Mouse (Mus musculus) embryonic facial prominence, embryonic 13.5 days (tissue): ENCODE measurements around the gene Jag2. TPM values are rescaled to one million over a fixed set of nuclear protein-coding genes. Genes with fewer than 3 reads are reported as not detected.

ENCODE experiments used
- ATAC-seq: fragments of 200-750 bp; cut with Nextera tagmentation; 2 replicates; pipeline ENCODE4 v1.8.0; 2017; ENCODE audit warnings: low read depth; ENCODE audit not compliant: insufficient number of reproducible peaks, insufficient read depth, low FRiP score, low TSS enrichment
- H3K27ac ChIP-seq: fragments of 300-500 bp; sonication (generic); 2 replicates; pipeline ENCODE4 v1.5.1; 2015; ENCODE audit warnings: moderate library complexity, mild to moderate bottlenecking, inconsistent platforms
- H3K27me3 ChIP-seq: fragments of 300-500 bp; sonication (generic); 2 replicates; pipeline ENCODE4 v1.6.1; 2015; ENCODE audit warnings: mild to moderate bottlenecking, inconsistent platforms
- H3K36me3 ChIP-seq: fragments of 300-500 bp; sonication (generic); 2 replicates; pipeline ENCODE4 v1.6.1; 2015; ENCODE audit warnings: mild to moderate bottlenecking, inconsistent platforms
- H3K4me1 ChIP-seq: fragments of 300-500 bp; sonication (generic); 2 replicates; pipeline ENCODE4 v1.6.1; 2015; ENCODE audit warnings: inconsistent platforms
- H3K4me2 ChIP-seq: fragments of 300-500 bp; sonication (generic); 2 replicates; pipeline ENCODE4 v1.6.1; 2015; ENCODE audit warnings: moderate library complexity, mild to moderate bottlenecking, inconsistent platforms
- H3K4me3 ChIP-seq: fragments of 300-500 bp; sonication (generic); 2 replicates; pipeline ENCODE4 v1.5.1; 2015; ENCODE audit warnings: mild to moderate bottlenecking, inconsistent platforms
- H3K9ac ChIP-seq: fragments of 300-500 bp; sonication (generic); 2 replicates; pipeline ENCODE4 v1.6.1; 2015; ENCODE audit warnings: mild to moderate bottlenecking, inconsistent platforms
- H3K9me3 ChIP-seq: fragments of 300-500 bp; sonication (generic); 2 replicates; pipeline ENCODE4 v1.6.1; 2016; ENCODE audit warnings: inconsistent platforms
- WGBS: fragments of 180-500 bp; shearing (Covaris S2); methylation state at CpG from one replicate; pipeline ENCODE4 v1.1.7; 2015; ENCODE audit warnings: mixed read lengths; 5-methylcytosine and 5-hydroxymethylcytosine counted together
- polyA plus RNA-seq: library from polyadenylated mRNA; unstranded; fragments of >200 nt; fragmentation: Nextera tagmentation; extraction: Ambion mirVana; gene quantifications from 2 replicates; pipeline ENCODE4 v1.2.1, GENCODE M21; 2015

Gene Jag2
- polyA plus RNA-seq, 1 experiment from 2014 or later: 11.5 TPM

- Histone ChIP-seq H3K27ac (no peak overlapping the region), H3K27me3 (peaks cover 88% of the 10 kb centered on the region), H3K4me1 (peaks cover 39% of the 10 kb centered on the region), H3K4me2 (peak overlapping the region; percentile 82), H3K4me3 (peak overlapping the region; percentile 45), H3K9ac (peak overlapping the region; percentile 32; the same call in 1 of the 2 replicates), H3K36me3 (no peaks in the 10 kb centered on the region), H3K9me3 (no peaks in the 10 kb centered on the region)
- no peak; the same call in 1 of the 2 replicates for ATAC-seq
- 3% methylated on average over 28 of the region's 28 CpGs for WGBS
Measured at GRCm38 (mm10) chr12:112876332-112877072, 53.1 kb downstream of the Jag2 start.

GRCm38 (mm10) chr12:112875225-112876013 is 54.2 kb downstream of the Jag2 start:
- no peak overlapping the region; the same call in 1 of the 2 replicates for H3K4me2 ChIP-seq
- H3K4me1 ChIP-seq: peaks cover 45% of the 10 kb centered on the region
- WGBS: 24% methylated on average over 16 of the region's 16 CpGs

GRCm38 (mm10) chr12:112874199-112874598 is 55.4 kb downstream of the Jag2 start:
- WGBS: 10% methylated on average over 22 of the region's 22 CpGs
- no peaks in the 10 kb centered on the region for H3K9me3 ChIP-seq
- H3K4me3 ChIP-seq: peak overlapping the region; percentile 17
- peaks cover 53% of the 10 kb centered on the region for H3K4me1 ChIP-seq
- no peak for ATAC-seq
- H3K4me2 ChIP-seq: peak overlapping the region; percentile 46
- H3K36me3 ChIP-seq: no peaks in the 10 kb centered on the region
- H3K9ac ChIP-seq: peak overlapping the region; percentile 51
- H3K27me3 ChIP-seq: peaks cover 89% of the 10 kb centered on the region
- 0 out of 2 replicates have a peak overlapping the region, but pooled peaks have one; percentile 0 for H3K27ac ChIP-seq

More at GRCm38 (mm10) chr12:112875225-112876013, 54.2 kb downstream of the Jag2 start:
- Histone ChIP-seq H3K9ac (no peak overlapping the region), H3K27ac (no peak overlapping the region), H3K4me3 (no peak overlapping the region), H3K27me3 (peaks cover 95% of the 10 kb centered on the region), H3K36me3 (no peaks in the 10 kb centered on the region), H3K9me3 (no peaks in the 10 kb centered on the region)
- no peak for ATAC-seq

GRCm38 (mm10) chr12:112873452-112874190 is 56.0 kb downstream of the Jag2 start:
- H3K4me2 ChIP-seq: peak overlapping the region; percentile 46
- 17% methylated on average over 18 of the region's 18 CpGs for WGBS
- H3K27me3 ChIP-seq: peaks cover 84% of the 10 kb centered on the region
- no peaks in the 10 kb centered on the region for H3K36me3 ChIP-seq
- peak overlapping the region; percentile 17 for H3K4me3 ChIP-seq
- H3K4me1 ChIP-seq: peaks cover 53% of the 10 kb centered on the region
- H3K27ac ChIP-seq: 0 out of 2 replicates have a peak overlapping the region, but pooled peaks have one; percentile 0
- ATAC-seq: no peak
- H3K9me3 ChIP-seq: no peaks in the 10 kb centered on the region
- H3K9ac ChIP-seq: peak overlapping the region; percentile 51

GRCm38 (mm10) chr12:112872991-112873390 is 56.6 kb downstream of the Jag2 start:
- no peak overlapping the region for H3K27ac ChIP-seq
- peaks cover 78% of the 10 kb centered on the region for H3K27me3 ChIP-seq
- ATAC-seq: no peak

GRCm38 (mm10) chr12:112871272-112871671 is 58.3 kb downstream of the Jag2 start:
- Histone ChIP-seq H3K4me2 (no peak overlapping the region), H3K27ac (no peak overlapping the region), H3K36me3 (no peaks in the 10 kb centered on the region), H3K9ac (no peak overlapping the region), H3K9me3 (no peaks in the 10 kb centered on the region), H3K4me1 (peaks cover 37% of the 10 kb centered on the region), H3K27me3 (peaks cover 61% of the 10 kb centered on the region), H3K4me3 (no peak overlapping the region)
- no peak for ATAC-seq
- WGBS: 80% methylated on average over 2 of the region's 2 CpGs

More at GRCm38 (mm10) chr12:112872991-112873390, 56.6 kb downstream of the Jag2 start:
- peaks cover 48% of the 10 kb centered on the region for H3K4me1 ChIP-seq
- no peak overlapping the region for H3K4me3 ChIP-seq
- H3K4me2 ChIP-seq: no peak overlapping the region
- H3K9me3 ChIP-seq: no peaks in the 10 kb centered on the region
- no peak overlapping the region for H3K9ac ChIP-seq
- no peaks in the 10 kb centered on the region for H3K36me3 ChIP-seq
- 81% methylated on average over 10 of the region's 10 CpGs for WGBS

GRCm38 (mm10) chr12:112870775-112871174 is 58.8 kb downstream of the Jag2 start:
- Histone ChIP-seq H3K4me1 (peaks cover 32% of the 10 kb centered on the region), H3K4me3 (no peak overlapping the region), H3K9ac (no peak overlapping the region), H3K9me3 (no peaks in the 10 kb centered on the region), H3K27me3 (peaks cover 56% of the 10 kb centered on the region), H3K4me2 (no peak overlapping the region), H3K36me3 (no peaks in the 10 kb centered on the region), H3K27ac (no peak overlapping the region)
- WGBS: 35% methylated on average over 13 of the region's 13 CpGs
- no peak for ATAC-seq

GRCm38 (mm10) chr12:112869783-112870204 is 59.8 kb downstream of the Jag2 start:
- peaks cover 46% of the 10 kb centered on the region for H3K27me3 ChIP-seq
- no peaks in the 10 kb centered on the region for H3K36me3 ChIP-seq
- peak overlapping the region; percentile 28 for H3K4me2 ChIP-seq

GRCm38 (mm10) chr12:112868178-112869087 is 61.1 kb downstream of the Jag2 start, which contains the start of gene Gpr132:
Gpr132 (minus strand) TSS chr12:112868228.
- WGBS: 60% methylated on average over 13 of the region's 13 CpGs

More at GRCm38 (mm10) chr12:112869783-112870204, 59.8 kb downstream of the Jag2 start:
- no peak overlapping the region for H3K4me3 ChIP-seq
- no peaks in the 10 kb centered on the region for H3K9me3 ChIP-seq
- no peak overlapping the region for H3K27ac ChIP-seq
- ATAC-seq: no peak
- H3K4me1 ChIP-seq: peaks cover 32% of the 10 kb centered on the region
- peak overlapping the region; percentile 40; the same call in 1 of the 2 replicates for H3K9ac ChIP-seq
- WGBS: 20% methylated on average over 16 of the region's 16 CpGs

GRCm38 (mm10) chr12:112867106-112867674 is 62.4 kb downstream of the Jag2 start:
- Histone ChIP-seq H3K9me3 (no peaks in the 10 kb centered on the region), H3K9ac (no peak overlapping the region), H3K4me3 (no peak overlapping the region), H3K36me3 (no peaks in the 10 kb centered on the region), H3K27me3 (peaks cover 20% of the 10 kb centered on the region), H3K4me1 (peaks cover 20% of the 10 kb centered on the region), H3K4me2 (no peak overlapping the region), H3K27ac (no peak overlapping the region)
- no peak for ATAC-seq
- WGBS: 84% methylated on average over 7 of the region's 7 CpGs

More at GRCm38 (mm10) chr12:112868178-112869087, 61.1 kb downstream of the Jag2 start, which contains the start of gene Gpr132:
- Histone ChIP-seq H3K27me3 (peaks cover 32% of the 10 kb centered on the region), H3K4me2 (no peak within 1 kb of the TSS; the same call in 1 of the 2 replicates), H3K4me1 (peaks cover 21% of the 10 kb centered on the region), H3K36me3 (no peaks in the 10 kb centered on the region), H3K9me3 (no peaks in the 10 kb centered on the region), H3K4me3 (no peak within 1 kb of the TSS), H3K27ac (no peak within 1 kb of the TSS), H3K9ac (no peak within 1 kb of the TSS)
- no peak for ATAC-seq
